Mouse (Mus musculus) left cerebral cortex, postnatal 10 days (tissue): ENCODE data around the gene Zfhx3. TPM values are rescaled to one million over a fixed set of nuclear protein-coding genes. Genes with fewer than 3 reads are reported as not detected.

Experiments
- microRNA-seq: library from miRNA; unstranded; fragments of <30 nt; microRNA quantifications from one replicate; pipeline ENCODE4 v1.2.0, GENCODE M21; 2022
- total RNA-seq, 2 experiments: library from RNA; stranded (reverse); gene quantifications; 2 replicates each; pipeline ENCODE4 v1.2.3; 2021

Gene Zfhx3
- total RNA-seq, 2 experiments from 2014 or later, result 3.9 to 4.4 TPM

Small RNAs within 50 kb of the gene (microRNA-seq; reads per million reads assigned to microRNA genes)
- not detected for gene Mir3108
